Mouse (Mus musculus) liver, embryonic 14.5 days (tissue): ENCODE data around the gene Myoz1.

ENCODE experiments used
- CTCF ChIP-seq: IDR thresholded peaks from 2 replicates; pipeline ENCODE4 v1.5.1; 2016; ENCODE audit warnings: antibody characterized with exemption, low read depth, control low read depth
- EP300 ChIP-seq: IDR thresholded peaks from 2 replicates; pipeline ENCODE4 v1.6.1; 2016; ENCODE audit warnings: antibody characterized with exemption, low read depth

GRCm38 (mm10) chr14:20619131-20619530 lies 37.2 kb downstream of the Myoz1 start:
- TF ChIP-seq EP300 (no peak), CTCF (no peak)
